Mouse (Mus musculus) lung, embryonic 16.5 days (tissue): ENCODE data around the gene Rfx7. TPM values are rescaled to one million over a fixed set of nuclear protein-coding genes. Genes with fewer than 3 reads are reported as not detected.
A peak's percentile ranks its signal among the peaks of the same experiment; 100 is the strongest.

Experiments
- ATAC-seq: fragments of 200-750 bp; cut with Nextera tagmentation; 2 replicates; pipeline ENCODE4 v1.8.0; 2017; ENCODE audit warnings: low read depth, mild to moderate bottlenecking, moderate library complexity
- H3K27ac ChIP-seq: fragments of 300-500 bp; sonication (generic); 2 replicates; pipeline ENCODE4 v1.5.1; 2014; ENCODE audit warnings: mild to moderate bottlenecking, control low read depth, low read length
- H3K27me3 ChIP-seq: fragments of 300-500 bp; sonication (generic); 2 replicates; pipeline ENCODE4 v1.6.1; 2014; ENCODE audit warnings: low read depth, low read length, mixed read lengths; ENCODE audit not compliant: control insufficient read depth, insufficient read depth
- H3K36me3 ChIP-seq: fragments of 300-500 bp; sonication (generic); 2 replicates; pipeline ENCODE4 v1.6.1; 2014; ENCODE audit warnings: low read length; ENCODE audit not compliant: control insufficient read depth, insufficient read depth
- H3K4me1 ChIP-seq: fragments of 300-500 bp; sonication (generic); replicated peaks from 2 replicates; pipeline ENCODE4 v1.6.1; 2014; ENCODE audit warnings: low read length, mixed read lengths; ENCODE audit not compliant: control insufficient read depth, insufficient read depth
- H3K4me2 ChIP-seq: fragments of 300-500 bp; sonication (generic); 2 replicates; pipeline ENCODE4 v1.6.1; 2014; ENCODE audit warnings: low read depth, low read length, control low read depth
- H3K4me3 ChIP-seq: fragments of 300-500 bp; sonication (generic); 2 replicates; pipeline ENCODE4 v1.5.1; 2014; ENCODE audit warnings: mild to moderate bottlenecking, low read length, control low read depth
- H3K9ac ChIP-seq: fragments of 300-500 bp; sonication (generic); 2 replicates; pipeline ENCODE4 v1.6.1; 2014; ENCODE audit warnings: low read length, control low read depth
- H3K9me3 ChIP-seq: fragments of 300-500 bp; sonication (generic); 2 replicates; pipeline ENCODE4 v1.6.1; 2016; ENCODE audit warnings: low read length; ENCODE audit not compliant: control insufficient read depth
- WGBS: fragments of 180-500 bp; shearing (Covaris S2); extraction: QIAGEN DNeasy Blood & Tissue Kit; methylation state at CpG from one replicate; pipeline ENCODE4 v1.1.7; 2014; 5-methylcytosine and 5-hydroxymethylcytosine counted together
- polyA plus RNA-seq: library from polyadenylated mRNA; unstranded; fragments of >200 nt; fragmentation: Nextera tagmentation; extraction: Ambion mirVana; gene quantifications from 2 replicates; pipeline ENCODE4 v1.2.1, GENCODE M21; 2015

Rfx7 gene
- polyA plus RNA-seq, 1 experiment from 2014 or later, result 8.1 TPM

- no peak for ATAC-seq
Observed at GRCm38 (mm10) chr9:72512229-72512981, 19.6 kb upstream of the Rfx7 start.

GRCm38 (mm10) chr9:72515366-72515765, 16.7 kb upstream of the Rfx7 start:
- no peak overlapping the region for H3K9ac ChIP-seq
- no peak for ATAC-seq
- H3K4me3 ChIP-seq, result no peak overlapping the region
- no peak overlapping the region for H3K4me2 ChIP-seq
- H3K27ac ChIP-seq, result no peak overlapping the region
- no peaks in the 10 kb centered on the region for H3K9me3 ChIP-seq
- no peaks in the 10 kb centered on the region for H3K36me3 ChIP-seq
- H3K4me1 ChIP-seq, result no peaks in the 10 kb centered on the region
- no peaks in the 10 kb centered on the region for H3K27me3 ChIP-seq

More at GRCm38 (mm10) chr9:72512229-72512981, 19.6 kb upstream of the Rfx7 start:
- no peaks in the 10 kb centered on the region for H3K36me3 ChIP-seq
- no peaks in the 10 kb centered on the region for H3K4me1 ChIP-seq
- 56% methylated on average over 11 of the region's 11 CpGs for WGBS
- no peaks in the 10 kb centered on the region for H3K27me3 ChIP-seq
- H3K9me3 ChIP-seq, result no peaks in the 10 kb centered on the region
- no peak overlapping the region for H3K4me3 ChIP-seq
- H3K27ac ChIP-seq, result no peak overlapping the region
- H3K9ac ChIP-seq, result no peak overlapping the region
- no peak overlapping the region for H3K4me2 ChIP-seq

- no peak overlapping the region for H3K27ac ChIP-seq
- no peak for ATAC-seq
- no peaks in the 10 kb centered on the region for H3K9me3 ChIP-seq
- no peak overlapping the region for H3K4me2 ChIP-seq
- no peaks in the 10 kb centered on the region for H3K27me3 ChIP-seq
- H3K4me1 ChIP-seq, result no peaks in the 10 kb centered on the region
- no peak overlapping the region for H3K4me3 ChIP-seq
- H3K9ac ChIP-seq, result no peak overlapping the region
- H3K36me3 ChIP-seq, result no peaks in the 10 kb centered on the region
Observed at GRCm38 (mm10) chr9:72519246-72519645, 12.8 kb upstream of the Rfx7 start.

GRCm38 (mm10) chr9:72520849-72521248, 11.2 kb upstream of the Rfx7 start:
- no peaks in the 10 kb centered on the region for H3K4me1 ChIP-seq
- no peaks in the 10 kb centered on the region for H3K27me3 ChIP-seq
- no peak for ATAC-seq
- H3K27ac ChIP-seq, result no peak overlapping the region
- no peaks in the 10 kb centered on the region for H3K9me3 ChIP-seq
- no peaks in the 10 kb centered on the region for H3K36me3 ChIP-seq
- H3K4me2 ChIP-seq, result no peak overlapping the region
- H3K9ac ChIP-seq, result no peak overlapping the region
- no peak overlapping the region for H3K4me3 ChIP-seq

- Histone ChIP-seq H3K4me1 (peaks cover 7% of the 10 kb centered on the region), H3K9me3 (no peaks in the 10 kb centered on the region), H3K27me3 (no peaks in the 10 kb centered on the region), H3K36me3 (no peaks in the 10 kb centered on the region), H3K27ac (no peak overlapping the region), H3K4me2 (no peak overlapping the region), H3K9ac (no peak overlapping the region), H3K4me3 (no peak overlapping the region)
- no peak for ATAC-seq
- WGBS, result 62% methylated on average over 1 of the region's 1 CpGs
Observed at GRCm38 (mm10) chr9:72526091-72526490, 5.9 kb upstream of the Rfx7 start.

GRCm38 (mm10) chr9:72530237-72530636, 1.8 kb upstream of the Rfx7 start:
- Histone ChIP-seq H3K4me2 (peak overlapping the region; percentile 31; the same call in 1 of the 2 replicates), H3K9ac (no peak overlapping the region), H3K4me3 (no peak overlapping the region), H3K9me3 (no peaks in the 10 kb centered on the region), H3K4me1 (peaks cover 11% of the 10 kb centered on the region), H3K27ac (no peak overlapping the region), H3K27me3 (no peaks in the 10 kb centered on the region), H3K36me3 (no peaks in the 10 kb centered on the region)
- under 1% methylated on average over 12 of the region's 12 CpGs for WGBS
- ATAC-seq, result peak; percentile 10; the same call in 1 of the 2 replicates

- ATAC-seq, result no peak
- no peaks in the 10 kb centered on the region for H3K9me3 ChIP-seq
- H3K36me3 ChIP-seq, result no peaks in the 10 kb centered on the region
- H3K9ac ChIP-seq, result peak overlapping the region; percentile 97
- peak overlapping the region; percentile 83 for H3K4me2 ChIP-seq
- WGBS, result 30% methylated on average over 4 of the region's 4 CpGs
- peaks cover 11% of the 10 kb centered on the region for H3K4me1 ChIP-seq
- no peaks in the 10 kb centered on the region for H3K27me3 ChIP-seq
- peak overlapping the region; percentile 93 for H3K4me3 ChIP-seq
- peak overlapping the region; percentile 99 for H3K27ac ChIP-seq
Observed at GRCm38 (mm10) chr9:72530824-72531223, 1.2 kb upstream of the Rfx7 start.

- Histone ChIP-seq H3K4me2 (peak overlapping the region; percentile 83), H3K27ac (peak overlapping the region; percentile 99), H3K27me3 (no peaks in the 10 kb centered on the region), H3K4me3 (peak overlapping the region; percentile 93), H3K9ac (peak overlapping the region; percentile 97), H3K4me1 (peaks cover 11% of the 10 kb centered on the region), H3K36me3 (no peaks in the 10 kb centered on the region), H3K9me3 (no peaks in the 10 kb centered on the region)
- ATAC-seq, result peak; percentile 90
- WGBS, result 2% methylated on average over 35 of the region's 35 CpGs
Observed at GRCm38 (mm10) chr9:72531291-72531995, 597 bp upstream of the Rfx7 start.

- Histone ChIP-seq H3K4me3 (peak overlapping the region; percentile 93), H3K4me1 (peaks cover 11% of the 10 kb centered on the region), H3K36me3 (no peaks in the 10 kb centered on the region), H3K27me3 (no peaks in the 10 kb centered on the region), H3K4me2 (peak overlapping the region; percentile 83), H3K9me3 (no peaks in the 10 kb centered on the region), H3K27ac (peak overlapping the region; percentile 99), H3K9ac (peak overlapping the region; percentile 97)
- ATAC-seq, result peak; percentile 36
- under 1% methylated on average over 45 of the region's 55 CpGs for WGBS
Observed at GRCm38 (mm10) chr9:72532381-72533088, 495 bp downstream of the Rfx7 start.
